Mouse (Mus musculus): ENCODE measurements at regions not wholly inside any gene's neighbourhood (a gene's known extent, or its start where the extent isn't known, plus 50 kb on each side); places are given as distances from the start of the nearest gene placed in this dataset.
A peak's percentile ranks its signal among the peaks of the same experiment; 100 is the strongest.
"Not testable (repeated sequence)": the region's sequence is repeated elsewhere in the genome, so short reads cannot be mapped to it uniquely, and the experiment has no call there.

DNA sequence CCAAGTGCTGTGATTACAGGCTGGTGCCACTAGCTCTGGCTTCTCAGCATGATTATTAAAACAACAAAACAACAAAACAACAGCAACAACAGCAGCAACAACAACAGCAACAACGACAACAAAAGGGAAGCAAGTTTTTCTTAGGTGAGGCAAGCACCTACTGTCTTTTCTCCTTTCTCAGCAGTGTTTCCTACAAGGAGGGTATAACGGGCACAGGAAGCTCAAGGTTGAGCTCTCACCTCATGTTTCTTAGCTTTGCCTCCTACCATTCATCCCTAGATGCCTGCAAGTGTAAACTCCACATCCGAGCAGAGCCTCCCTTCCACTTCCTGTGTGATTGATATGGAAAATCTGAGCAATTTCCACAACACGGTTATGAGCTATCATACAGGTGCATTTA is 128.1 kb upstream of the Mpdz start:
- no peak for DNase-seq

DNA sequence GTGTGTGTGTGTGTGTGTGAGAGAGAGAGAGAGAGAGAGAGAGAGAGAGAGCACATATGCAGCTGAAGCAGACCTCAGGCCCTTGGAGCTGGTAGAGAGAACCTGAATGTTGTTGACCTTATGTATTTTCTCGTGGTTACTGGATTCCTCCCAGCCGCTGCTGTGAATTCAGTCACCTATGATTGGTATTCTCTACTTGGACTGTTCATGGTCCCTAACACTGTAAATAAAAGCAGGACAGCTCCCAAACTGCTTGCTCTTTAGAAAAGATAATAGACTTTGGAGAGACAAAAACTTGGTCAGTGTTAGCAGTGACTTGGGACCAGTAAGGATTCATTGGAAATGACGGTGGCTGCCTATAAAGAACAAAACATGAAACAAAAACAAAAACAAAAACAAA is 126.9 kb upstream of the Mpdz start:
- DNase-seq, result no peak

DNA sequence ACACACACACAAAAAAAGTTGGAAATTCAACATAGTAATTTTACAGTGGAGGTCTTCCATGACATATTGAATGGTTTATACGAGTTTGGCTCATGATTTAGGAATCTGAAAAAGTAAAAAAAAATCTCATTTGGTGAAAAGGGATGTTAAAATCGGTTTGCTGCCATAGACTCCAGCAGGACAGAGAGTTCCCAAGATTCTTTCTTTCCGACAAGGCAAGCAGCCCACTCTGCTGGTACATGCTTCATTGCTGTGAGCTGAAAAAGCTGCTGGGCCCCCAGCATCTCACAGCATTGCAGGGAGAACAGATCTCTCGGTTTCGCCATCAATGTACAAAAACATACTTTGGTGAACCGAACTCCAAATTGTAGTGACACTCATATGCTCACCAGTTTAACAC is 125.8 kb upstream of the Mpdz start:
- DNase-seq, result no peak

DNA sequence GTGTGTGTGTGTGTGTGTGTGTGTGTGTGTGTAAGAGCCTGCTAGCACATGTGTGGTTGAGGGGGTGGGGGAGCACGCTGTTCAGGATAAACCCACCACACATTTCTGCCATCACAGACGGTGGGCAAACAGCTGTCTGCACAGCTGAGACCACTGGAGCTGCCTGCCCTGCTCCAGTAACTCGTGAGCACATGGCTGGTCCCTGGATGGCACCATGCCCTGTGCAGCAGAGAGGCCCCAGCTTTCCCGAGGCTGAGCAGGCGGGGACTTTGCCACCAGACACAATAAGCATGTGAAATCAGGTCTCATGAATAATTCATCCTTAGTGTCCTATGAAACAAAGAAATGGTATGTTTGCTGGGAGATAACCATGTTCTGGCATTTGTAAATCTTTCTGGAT is 125.3 kb upstream of the Mpdz start:
- peak; percentile 50 for DNase-seq

DNA sequence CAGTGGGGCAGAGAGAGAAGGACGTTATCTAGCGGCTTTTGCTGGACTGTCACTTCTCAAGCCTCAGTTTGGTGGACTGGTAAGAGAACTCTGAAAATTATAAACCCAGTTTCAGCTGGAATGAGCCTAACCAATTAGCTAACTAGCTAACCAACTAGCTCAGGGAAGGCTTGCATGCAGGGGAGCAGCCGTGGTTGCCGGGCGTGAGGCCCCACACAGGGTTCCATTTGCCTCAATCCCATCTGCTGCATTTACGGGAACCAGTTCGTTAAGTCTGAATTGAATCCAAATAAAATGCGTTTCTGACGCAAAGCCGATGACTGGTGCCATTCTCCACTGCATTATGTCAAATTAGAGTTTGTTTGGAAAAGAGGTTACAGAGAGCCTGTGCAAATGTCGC is 123.9 kb upstream of the Mpdz start:
- DNase-seq, result no peak

DNA sequence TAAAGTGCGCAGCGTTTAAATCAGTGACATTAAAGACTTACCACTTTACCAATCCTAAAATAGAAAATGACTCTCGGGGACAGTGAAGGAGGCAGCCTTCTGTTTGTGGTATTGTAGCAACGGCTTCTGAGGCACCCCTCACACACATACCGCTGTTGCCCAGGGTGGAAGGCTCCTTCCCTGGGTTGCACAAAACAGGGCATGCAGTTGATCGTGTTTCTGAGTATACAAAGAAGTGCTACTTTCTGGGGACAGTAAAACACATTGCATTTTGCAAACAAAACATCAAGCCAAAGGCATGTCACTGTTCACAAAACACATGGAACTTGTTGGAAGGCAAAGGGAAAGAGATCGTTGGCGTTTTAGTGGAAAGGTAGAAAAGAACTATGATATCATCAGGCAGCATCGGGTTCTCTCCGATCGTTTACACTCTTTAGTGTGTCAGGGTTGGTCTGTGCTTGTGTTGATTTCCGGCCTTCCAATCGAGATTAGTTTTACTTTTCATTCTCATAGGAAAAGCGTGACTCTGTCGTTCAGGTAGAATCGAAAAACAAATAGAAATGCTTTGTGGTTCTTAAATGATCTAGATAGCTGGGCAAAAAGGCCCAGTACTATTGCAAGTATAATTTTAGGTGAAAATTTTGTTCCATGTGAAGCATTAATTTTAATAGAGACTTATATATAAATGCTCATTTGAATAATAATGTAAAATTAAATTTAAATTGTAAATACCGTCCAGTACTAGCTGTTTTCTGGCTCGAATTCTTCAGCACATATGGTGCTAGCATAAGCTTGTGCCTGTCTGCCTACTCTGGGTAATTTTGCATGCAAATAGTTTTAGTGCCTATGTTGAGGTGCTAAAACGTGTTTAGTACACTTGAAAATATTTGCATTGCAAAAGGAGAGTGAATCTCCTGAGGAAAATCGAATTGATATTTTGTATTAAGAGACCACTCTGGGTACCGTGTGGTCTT is 123.1 kb upstream of the Mpdz start:
- DNase-seq, result no peak

DNA sequence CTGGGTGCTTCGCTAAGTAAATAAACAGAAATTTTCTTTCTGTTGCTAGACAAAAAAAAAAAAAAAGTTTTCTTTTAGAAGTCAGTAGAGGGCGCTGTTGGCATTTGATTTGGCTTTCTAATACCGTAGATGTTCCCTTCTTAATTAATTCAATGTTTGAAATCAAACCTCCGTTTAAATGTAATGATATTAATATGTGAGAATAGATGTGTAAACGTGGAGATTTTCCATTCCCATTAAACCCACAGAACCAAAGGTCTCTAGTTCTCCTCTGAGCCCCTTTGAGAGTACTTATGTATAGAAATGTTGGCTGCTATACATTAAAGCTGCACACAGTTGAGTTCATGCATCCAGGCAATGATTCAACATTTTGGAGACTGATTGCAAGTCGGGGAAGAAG is 121.8 kb upstream of the Mpdz start:
- no peak for DNase-seq

DNA sequence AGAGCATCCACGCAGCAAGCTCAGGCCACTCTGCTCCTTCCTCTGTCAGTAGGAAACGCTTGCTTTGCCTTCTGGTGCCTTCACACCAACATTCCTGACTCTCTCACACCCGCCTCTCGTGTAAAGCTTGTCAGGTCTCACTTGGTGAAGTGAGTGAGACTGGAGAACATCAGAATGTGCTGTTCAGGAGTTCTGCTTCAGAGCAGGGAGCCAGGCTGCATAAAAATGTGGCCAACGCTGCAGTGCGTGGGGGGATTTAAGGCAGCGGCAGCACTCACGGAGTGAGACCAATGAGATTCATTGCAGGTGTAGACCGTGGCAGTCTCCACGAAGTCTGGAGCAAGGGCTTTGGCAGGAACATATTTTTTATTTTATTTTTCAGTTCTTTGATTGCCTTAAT is 121.0 kb upstream of the Mpdz start:
- DNase-seq, result peak; percentile 58

DNA sequence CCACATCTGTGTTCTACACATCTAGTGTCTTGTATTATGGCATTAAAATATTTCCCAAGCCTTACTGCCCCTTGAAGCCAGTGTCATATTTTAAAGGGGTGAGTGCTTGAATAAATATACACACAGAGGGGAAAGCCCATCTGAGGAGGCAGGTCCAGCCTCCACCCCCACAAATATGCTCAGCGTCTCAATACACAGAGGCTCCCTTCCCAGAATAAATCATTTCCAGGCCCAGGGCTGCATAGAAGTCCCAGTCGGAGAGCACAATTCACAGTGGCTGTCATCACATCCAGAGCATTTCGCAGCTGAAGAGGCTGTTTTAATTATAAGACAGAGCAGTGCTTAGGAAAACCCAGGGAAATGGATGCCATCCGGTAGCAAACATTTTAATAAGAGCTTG is 118.8 kb upstream of the Mpdz start:
- DNase-seq, result no peak

DNA sequence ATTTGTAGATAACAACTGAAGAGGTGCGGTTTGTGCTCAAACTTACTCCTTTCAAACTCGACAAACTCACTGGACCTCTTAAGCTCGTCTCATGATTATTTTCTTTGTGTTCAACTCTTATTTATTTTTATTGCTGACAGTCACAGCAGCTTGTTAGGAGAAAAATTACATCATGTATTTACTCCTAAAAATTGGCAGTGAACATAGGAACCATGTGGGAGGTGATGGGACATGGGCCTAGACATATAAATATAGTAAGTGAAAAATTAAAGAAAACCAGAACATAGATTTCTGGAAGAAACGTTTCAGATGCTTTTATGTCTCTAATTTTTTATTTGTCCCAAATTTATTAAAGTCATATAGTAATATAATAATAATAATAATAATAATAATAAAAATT is 108.2 kb upstream of the Mpdz start:
- no peak for DNase-seq

DNA sequence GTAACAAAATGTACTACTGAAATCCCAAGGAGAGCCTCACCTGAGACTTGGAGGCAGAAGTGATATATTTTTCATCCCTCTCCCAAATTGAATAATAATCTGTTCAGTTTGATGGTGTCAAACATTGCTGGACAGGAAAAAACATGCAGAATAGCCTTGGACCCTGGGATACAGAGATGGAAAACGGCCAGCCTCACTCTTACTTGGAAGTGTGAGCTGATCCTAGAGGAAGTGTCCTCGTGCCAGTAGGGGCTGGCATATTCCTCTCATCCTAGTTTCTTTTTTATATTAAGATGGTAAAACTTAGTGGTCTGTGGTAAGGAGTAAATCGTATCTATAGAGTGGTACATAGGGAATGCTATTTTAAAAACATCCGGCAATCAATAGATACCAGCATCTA is 107.6 kb upstream of the Mpdz start:
- DNase-seq, result no peak

DNA sequence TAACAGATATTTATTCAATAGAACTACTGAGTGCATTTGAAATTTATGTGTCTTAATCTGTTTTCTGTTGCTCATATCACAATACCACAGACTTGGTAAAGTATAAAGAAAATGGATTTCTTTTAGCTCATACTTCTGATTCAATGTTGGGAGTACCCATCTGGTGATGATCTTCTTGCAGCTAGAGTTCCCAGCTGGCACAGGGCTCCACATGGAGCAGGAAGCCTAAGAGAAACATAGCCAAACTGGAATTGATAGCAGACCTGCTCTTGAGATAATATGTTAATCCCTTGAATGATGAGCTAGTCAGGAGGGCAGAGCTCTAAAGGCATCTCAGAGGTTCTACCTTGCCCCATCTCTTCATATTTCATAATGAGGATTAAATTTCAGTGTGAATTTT is 97.9 kb upstream of the Mpdz start:
- no peak for DNase-seq

DNA sequence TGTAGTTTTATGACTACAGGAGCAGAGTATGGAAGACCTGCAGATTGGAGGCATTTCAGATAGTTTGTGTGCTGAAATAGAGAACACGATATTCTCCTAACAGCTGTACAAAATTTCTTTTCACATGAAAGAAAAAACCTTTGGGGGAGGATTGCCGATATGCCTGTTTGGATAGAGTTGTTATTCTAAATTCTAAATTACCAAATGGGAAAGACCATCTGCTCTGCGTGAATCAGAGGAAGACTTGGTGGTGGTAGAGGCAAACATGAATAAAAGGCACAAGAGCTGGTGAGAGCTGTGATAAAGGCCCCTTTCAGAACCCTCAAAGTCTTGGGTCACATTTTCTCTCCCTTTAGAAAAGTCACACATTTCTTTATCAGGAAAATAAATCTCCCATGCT is 96.9 kb upstream of the Mpdz start:
- DNase-seq, result no peak

DNA sequence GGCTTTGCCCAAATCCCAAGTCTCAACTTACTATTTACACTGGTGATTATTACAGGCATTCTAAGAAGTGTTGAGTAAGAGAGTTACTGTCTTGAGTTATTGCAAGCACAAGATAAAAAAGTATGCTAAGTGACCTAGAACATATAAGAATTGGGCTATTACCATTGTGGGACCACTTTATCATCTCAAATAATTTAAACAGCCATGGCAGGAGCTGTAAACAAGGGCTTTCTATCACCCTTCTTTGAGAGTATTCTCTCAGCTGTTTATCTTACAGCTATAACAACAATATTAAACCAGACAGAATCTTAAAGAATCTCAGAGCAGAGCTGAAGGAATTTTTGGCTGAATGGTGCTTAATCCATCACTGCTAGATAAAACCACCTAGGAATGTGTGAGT is 94.2 kb upstream of the Mpdz start:
- DNase-seq, result no peak

DNA sequence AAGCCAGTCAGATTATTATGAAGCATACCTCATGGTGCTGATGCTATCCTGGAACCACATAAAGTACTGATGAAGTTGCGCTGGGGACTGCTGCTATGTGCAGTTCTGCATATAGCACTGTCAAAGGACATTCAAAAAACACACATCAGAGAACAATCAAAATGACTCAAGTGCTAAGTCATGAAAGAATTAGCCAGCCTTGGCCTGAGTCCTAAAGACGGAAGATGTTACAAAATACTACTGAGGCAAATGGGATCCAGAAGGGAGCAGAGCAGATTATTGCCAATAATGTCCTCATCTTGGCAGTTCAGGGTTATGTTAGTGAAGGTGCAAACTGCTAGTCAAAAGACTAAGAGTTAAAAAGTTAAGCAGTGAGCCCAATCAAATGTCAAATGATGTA is 87.9 kb upstream of the Mpdz start:
- DNase-seq, result no peak

DNA sequence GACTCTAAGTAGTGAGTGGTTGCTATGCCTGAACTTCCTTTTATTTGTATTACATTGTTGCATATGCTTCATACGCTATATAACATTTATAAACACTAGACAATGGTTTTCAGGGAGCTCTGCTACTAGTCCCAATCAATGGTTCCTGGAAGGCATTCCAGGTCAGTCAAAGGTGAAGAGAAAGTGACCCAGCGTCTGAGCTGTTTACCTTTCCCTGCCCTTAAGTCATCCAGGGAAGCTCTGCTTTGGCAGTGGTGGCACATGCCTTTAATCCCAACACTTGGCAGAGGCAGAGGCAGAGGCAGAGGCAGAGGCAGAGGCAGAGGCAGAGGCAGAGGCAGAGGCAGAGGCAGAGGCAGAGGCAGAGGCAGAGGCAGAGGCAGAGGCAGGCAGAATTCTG is 76.5 kb upstream of the Mpdz start:
- not testable (repeated sequence) for DNase-seq

DNA sequence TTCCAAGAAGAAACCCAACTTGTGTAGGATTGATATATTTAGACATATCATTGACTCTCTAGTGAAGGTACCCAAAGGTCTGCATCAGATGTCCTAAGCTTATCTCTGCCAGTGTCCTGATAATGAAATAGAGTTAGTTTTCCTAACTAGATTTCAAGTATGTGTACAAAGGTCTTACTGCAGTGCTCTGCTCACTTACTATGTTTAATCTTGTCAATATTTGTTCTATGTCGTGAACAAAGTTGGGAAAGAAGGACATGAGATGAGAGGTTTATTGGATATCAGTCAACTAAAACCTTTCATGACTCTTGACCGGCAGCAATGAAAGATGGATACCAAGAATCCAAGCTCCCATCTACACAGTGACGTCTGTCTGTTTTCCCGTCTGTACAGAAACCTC is 71.9 kb upstream of the Mpdz start:
- no peak for DNase-seq

DNA sequence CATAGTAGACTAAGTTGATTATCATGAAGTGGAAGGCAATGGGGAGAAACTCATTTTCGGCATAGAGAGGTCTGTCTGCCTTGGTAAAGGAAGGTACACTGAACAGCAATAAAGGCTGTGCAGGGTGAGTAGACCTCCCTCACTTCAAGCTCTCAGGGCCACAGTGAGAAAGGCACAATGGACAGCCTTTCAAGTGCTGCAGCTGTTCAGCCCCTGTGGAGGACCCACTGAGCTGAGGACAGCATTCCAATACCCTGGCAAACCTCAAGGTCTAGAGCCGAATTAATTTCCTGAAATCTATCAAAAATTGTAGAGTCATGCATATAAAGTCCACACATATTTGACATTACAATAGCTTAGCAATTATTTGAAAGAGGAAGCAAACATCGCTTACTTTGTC is 69.8 kb upstream of the Mpdz start:
- no peak for DNase-seq

DNA sequence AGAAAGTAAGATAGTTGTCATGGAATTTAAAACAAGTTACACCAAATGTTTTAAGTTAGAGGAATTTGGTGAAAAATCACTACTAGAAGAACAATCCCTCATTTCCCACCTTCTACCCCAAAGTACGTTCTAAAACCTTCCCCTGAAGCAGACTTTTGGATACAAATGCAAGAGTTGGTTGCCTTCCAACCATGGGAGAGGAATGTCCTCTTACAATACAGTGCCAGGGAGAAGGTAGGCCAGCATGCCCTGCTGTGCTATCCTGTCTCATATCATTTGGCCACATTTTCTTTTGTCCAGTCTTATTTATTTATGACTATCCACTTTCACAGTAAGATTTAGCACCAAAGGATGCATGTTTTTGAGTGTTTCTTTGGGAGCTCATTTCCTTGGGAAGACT is 66.2 kb upstream of the Mpdz start:
- DNase-seq, result no peak

DNA sequence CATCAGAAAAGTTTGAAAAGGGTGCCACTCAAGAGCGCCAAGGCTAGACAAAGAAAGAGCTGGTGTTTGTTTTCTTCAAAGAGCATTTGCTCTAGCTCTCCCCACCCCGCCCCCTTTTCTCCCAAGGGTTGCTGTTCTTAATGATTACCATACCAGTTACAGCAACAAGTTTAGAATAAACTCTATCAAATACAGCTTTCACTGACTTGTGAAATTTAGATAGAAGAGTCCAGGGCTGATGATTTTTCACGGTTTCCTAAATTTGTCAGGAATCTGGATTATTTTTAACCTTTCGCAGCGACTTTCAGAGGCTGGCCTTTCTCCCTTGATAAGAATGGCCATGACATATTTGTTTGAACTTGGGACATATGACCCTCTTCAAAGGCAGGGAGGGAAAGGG is 64.2 kb upstream of the Mpdz start:
- no peak for DNase-seq

DNA sequence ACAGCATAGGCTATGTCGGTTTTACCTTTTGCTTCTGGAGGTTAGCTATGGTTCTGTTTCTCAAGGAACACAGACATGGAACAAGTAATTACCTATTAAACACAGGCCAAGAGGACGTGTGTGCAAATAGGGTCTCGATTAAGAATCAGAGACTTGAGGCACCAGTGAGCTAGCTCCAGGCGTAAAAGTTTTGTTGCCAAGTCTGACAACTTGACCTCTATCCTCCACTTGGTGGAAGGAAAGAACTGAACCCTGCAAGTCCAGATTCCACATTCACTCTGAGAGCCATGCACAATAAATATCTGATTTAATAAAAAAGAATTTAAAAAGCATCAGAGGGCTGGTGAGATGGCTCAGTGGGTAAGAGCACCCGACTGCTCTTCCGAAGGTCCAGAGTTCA is 63.7 kb upstream of the Mpdz start:
- DNase-seq, result no peak

DNA sequence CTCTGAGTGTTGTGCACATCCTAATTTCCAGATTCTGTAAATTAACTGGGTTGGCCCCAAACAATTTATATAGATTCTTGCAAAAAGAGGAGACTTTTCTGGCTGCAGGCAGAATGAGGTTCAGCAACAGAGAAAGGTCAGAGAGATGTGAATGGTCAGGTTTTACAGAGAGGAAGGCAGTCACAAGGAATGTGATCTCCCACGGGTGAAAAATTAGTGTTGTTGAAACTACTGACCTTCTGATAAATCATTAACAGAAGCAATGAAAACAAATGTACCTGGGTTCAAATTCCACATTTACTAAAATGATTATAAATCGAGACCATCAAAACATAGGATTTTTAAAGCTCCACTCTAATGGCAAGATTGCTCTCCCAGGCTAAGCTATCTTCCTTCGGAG is 62.5 kb upstream of the Mpdz start:
- no peak for DNase-seq

DNA sequence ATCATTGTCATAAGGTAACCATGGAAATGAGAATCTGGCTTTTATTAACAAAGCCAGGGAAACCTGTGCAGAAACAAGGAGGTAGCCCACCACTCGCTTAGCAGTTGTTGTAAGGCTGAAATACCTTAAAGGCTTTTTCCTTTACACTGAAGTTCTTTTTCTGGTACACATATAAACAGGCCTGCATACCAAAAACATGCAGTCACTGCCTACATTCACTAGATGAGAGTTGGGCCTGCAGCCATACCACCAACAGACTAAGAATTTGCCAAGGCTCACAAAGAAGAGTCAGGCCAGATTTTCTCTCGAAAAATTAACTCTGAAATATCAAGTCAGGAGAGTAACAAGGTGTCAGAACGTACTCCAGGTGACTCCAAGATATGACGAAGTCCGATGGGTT is 61.3 kb upstream of the Mpdz start:
- no peak for DNase-seq

DNA sequence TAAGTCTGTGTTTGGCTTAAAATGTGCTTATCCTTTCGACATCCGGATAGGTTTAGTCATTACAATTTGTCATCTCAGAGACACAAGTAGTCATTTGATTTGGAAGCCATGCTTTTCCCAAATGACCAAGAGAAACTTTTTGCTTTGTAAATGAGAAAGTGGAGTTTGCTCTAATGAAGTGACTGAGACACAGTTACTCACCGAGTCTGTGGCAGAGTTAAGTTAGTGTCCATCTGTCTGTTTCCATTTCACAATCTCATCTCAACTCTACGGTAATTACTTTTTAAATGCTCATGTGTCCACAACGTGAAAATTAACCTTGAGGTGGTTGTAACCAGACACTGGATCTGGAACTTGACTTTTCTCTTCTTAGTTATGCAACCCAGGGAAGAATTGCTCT is 59.2 kb upstream of the Mpdz start:
- no peak for DNase-seq

DNA sequence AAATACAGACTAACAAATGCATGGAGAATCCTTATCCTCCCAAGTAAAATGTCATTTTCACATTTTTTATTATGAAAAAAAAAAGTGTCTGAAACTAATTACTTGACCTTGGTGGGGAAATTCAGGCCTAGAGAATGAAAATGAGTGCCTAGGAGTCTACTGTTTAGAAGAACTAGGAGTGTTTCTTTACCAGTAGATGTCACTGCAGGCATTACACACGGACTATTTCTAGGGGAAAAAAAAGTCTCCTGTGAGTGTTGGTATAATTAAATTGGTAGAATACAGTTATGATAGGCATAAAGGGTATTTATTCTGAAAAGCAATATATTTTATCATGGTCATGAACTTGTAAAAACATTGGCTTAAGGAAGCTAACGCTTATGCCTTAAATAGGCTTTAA is 55.5 kb upstream of the Mpdz start:
- DNase-seq, result no peak

Measured in right cerebral cortex, postnatal 25 days (tissue).